Mouse (Mus musculus): ENCODE measurements around the gene Thap4.
"Not testable (repeated sequence)": the region's sequence is repeated elsewhere in the genome, so short reads cannot be mapped to it uniquely, and the experiment has no call there.

The Thap4 gene

DNA sequence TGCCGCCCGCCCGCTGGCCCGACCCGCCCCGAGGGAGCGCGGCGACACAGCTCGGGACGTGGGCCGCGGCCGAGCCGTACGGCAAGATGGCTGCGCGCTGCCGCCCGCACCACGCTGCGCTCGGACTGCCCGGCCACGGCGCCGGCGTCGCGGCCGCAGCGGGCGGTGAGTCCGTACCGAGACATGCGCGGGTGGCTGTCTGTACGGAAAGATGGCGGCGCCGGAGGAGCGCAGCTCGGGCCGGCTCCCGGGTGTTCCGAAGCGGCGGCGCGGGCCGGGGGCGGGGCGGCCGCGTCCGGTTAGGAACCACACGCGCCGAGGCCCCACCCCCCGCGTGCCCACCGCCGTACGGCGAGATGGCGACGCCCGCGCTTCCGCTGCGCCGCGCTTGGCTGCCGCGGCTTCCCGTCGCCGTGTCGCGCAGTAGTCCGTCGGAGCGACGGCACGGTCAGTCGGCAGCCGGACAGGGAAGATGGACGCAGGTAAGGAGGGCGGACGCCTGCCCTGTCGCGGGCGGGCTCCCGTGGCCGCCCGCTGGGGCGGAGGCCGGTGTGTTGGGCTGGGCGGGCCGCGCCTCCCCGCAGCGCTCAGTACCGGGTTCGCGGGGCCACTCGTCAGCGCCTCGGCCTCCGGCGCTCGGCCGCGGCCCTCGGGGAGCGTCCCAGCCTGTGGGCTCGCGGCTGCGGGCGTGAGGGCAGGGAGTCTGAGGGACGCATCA lies at the start of gene Thap4:
Gene Thap4, minus strand, starts transcription at position 292 of the 718 bp plus-strand sequence.
- peak; percentile 93 for DNase-seq

DNA sequence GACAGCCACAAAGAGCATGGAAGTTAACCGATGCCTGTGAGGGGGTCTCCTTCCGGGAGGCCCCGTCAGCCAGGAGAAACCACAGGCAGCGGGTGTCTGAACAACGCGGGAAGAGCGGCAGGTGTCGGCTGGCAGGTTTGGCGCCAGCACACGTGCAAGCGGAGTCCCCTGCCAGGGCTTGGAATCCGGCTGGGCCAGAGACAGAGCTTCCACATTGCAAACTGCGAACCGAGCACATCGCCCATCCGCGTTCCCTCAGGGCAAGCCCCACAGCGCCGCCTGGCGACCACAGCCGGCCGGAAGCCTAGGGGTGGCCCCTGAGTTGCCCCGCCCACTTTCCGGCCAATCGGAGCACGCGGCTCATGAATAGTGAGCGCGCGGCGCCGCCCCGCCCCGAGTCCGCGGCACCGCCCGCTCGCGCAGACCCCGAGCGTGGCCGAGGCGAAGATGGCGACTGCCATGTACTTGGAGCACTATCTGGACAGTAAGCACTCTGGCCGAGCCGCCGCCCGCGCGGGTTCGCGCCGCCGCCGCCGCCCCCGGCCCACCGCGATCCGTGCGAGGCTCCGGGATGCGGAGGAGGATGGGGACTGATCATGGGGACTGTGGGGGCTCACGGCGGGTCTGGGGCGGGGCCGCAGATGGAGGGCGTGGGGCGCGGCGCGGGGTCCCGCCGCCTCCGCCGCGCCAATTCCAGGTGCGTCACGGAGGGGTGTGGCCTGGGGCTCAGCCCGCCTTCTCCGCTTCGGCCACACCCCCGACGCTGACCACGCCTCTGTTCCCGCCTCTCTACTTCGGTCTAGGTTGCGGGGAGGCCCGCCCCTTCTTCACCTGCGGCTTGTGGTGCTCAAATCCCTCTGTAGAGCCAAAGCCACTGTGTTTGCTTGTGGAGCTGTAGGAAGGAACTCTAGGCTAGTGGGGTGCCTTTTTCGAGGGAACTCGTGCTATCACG lies 49.2 kb upstream of the Thap4 start, which contains the start of gene Ing5:
Gene Ing5, plus strand, starts transcription at position 410 of the 952 bp plus-strand sequence.
- DNase-seq, result peak; percentile 100

DNA sequence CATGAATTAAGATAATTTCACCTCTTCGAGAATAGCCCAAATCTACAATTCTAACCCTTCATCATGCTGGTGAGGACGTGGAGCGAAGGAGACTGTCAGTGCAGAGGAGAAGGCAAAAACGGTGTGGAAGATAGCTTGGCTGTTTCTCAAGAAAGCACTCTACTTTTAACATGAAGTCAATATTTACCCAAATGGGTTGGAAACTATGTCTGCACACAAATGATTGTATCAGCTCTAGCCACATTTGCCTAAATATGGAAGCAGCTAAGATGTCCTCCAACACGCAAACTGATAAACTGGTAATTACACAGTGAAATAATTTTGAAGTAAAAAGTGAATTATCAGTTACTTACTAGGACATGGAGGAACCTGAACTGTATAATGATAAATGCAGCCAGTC lies 48.1 kb upstream of the Thap4 start:
- DNase-seq, result no peak

DNA sequence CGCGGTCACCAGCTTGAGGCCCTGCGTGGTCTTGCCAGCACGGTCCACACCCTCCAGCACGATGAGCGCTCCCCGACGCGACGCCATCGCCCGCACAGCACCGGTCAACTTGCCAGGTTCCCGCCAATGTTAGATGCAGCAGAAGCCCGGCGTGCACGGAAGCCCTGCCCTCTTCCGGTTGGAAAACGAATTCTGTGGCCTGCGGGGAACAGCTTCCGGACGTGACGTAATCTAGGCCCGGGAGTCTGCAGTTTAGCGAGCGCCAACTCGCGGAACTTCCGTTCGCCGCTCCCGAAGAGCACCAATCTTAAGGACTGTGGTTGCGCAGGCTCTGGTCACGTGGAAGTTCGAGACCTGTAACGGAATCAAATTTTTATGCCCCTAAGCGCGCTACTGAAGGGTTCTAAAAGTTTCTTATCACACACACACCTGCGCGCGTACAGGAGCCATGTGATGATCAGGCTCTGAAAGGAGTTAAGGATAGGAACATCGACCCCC lies 47.1 kb upstream of the Thap4 start, which contains the start of gene Dtymk:
Gene Dtymk, minus strand, starts transcription at position 194 of the 498 bp plus-strand sequence.
- DNase-seq, result peak; percentile 91

DNA sequence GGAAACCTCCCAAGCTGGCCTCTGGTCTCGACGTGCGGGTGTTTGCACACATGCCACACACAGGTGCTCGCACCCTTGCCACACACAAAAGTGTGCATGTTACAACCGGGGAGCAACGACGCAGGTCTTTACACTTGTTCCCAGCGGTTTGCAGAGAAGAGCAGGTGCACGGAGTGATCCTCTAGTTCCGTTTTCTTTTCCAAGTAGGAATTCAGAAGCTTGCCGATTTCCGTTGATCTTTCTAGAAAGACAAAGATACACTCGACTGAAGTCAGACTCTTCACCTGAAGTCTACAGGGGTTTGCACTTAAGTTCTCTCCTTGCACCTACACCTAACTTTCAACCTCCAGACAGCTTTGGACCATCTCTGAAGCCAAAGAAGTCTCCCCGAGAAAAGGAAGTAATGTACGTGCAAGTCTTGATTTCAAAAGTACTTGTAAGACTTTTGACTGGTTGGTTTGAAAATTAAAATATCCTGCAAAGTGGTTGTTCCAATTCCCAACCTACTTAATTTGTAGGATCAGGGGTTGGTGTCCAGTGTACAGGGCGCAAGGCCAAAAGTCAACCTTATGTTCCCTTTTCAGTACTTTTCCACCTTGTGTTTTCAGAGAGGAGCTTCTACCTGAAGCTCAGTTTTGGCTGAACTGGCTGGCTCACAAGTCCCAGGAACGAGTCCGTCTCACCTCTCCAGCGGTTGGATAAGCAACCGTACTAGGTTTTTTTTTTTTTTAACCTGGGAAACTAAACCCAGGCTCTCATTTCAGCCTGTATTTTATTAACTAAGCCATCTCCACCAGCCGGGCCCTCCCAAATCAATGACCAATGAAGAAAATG lies 46.2 kb upstream of the Thap4 start:
- DNase-seq, result no peak

DNA sequence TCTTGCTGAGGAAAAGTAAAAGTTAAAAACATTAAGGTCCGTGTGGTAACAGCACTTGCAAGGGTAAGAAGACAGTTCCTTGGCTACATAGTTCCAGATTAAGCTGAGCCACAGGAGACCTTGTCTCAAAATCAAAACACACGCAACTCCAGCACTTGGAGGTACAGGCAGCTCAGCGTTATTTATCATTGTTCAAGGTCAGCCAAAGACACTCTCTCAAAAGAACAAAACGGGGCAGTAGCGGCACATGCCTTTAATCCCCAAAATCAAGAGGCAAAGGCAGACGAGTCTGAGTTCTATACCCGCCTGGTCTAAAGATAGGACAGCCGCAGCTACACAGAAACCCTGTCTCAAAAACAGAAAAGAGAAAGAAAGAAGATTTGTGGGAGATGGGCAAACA lies 41.2 kb upstream of the Thap4 start:
- no peak for DNase-seq

DNA sequence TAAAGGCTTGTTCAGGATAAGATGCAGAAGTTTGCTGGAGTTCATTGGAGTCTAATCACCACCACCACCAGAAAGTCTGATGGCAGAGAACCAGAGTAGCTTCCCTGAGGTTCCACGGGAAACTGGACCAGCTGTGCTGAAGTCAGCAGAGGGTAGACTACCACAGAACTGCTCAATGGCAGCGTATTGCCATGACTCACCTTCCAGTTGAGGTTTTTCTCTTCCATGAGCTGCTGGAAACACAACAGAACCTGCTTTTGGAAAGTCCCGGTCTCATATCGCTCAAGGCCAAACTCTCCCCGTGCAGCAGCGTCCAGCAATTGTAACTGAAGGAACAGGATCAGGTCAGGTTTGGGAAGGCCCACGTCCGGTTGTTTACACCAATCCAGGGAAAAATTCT lies 39.9 kb upstream of the Thap4 start:
- DNase-seq, result no peak

DNA sequence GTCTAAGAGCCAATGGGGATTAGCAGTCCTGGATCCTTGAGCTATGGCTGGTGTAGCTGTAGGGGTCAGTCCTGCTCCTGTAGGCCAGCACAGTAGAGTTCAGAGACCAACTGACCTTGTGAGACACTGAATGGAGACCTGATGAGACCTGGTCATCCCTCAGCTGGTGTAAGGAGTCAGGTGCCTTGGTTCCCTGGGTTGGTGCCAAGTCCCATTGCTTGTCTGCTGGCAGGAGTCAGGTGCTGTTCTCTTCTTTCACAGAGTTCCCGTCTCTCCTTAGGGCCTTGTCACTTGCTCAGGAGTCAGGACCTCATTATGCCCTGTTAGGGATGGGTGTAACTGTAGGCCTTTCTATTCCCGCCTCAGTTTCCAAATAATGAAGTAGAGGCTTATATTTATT lies 32.2 kb upstream of the Thap4 start:
- no peak for DNase-seq

DNA sequence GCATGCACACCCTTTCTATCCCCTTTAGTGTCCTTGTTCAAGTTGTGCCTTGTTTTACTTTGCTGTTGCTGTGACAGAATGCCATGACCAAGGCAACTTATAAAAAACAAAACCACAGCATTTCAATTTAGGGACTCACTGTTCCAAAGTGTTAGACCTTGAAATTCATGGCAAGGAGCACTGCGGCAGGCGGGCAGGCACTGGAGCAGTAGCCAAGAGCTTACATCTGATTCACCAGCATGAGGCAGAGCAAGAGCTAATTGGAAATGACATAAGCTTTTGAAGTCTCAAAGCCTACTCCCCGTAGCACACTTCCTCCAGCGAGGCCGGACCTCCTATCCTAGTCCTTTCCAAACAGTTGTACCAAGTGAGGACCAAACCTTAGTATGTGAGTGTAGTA lies 22.0 kb upstream of the Thap4 start:
- DNase-seq, result no peak

DNA sequence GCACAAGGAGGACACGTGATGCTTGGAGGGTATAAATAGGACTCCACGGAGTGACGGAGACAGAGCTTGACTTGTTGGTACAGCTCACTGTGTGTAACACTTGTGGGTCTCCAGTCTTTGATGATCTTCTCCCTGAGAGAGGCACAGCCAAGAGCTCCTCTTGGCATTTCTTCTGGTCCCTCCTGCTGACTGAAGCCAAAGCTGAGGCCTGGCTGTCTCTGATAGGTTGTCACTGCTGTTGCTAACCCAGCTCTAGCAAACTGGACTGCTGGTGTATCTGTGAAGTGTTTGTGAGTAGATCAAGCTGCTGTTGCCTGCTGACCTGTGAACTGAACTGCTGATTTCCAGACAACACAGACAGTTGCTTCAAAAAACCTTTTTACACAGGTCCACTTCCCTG lies 15.2 kb upstream of the Thap4 start:
- no peak for DNase-seq

DNA sequence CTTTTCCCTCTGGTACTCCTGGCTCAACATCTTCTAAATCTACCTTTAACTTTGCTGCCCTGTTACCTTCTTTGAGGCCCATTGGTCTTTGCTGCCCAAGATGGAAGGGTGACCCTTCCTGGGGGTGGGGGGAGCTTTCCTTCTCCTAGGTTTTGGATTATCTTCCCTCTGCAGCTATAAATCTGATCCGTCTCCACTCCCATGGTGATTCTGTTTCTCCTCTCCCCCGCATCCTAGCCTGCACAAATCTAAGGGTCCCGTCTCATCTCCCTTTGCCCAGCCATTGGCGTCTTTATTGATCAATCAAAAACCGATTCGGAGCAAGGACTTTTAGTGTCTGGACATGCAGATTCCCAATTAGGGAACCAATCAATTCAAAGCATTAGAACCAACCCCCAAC lies 12.9 kb upstream of the Thap4 start:
- no peak for DNase-seq

DNA sequence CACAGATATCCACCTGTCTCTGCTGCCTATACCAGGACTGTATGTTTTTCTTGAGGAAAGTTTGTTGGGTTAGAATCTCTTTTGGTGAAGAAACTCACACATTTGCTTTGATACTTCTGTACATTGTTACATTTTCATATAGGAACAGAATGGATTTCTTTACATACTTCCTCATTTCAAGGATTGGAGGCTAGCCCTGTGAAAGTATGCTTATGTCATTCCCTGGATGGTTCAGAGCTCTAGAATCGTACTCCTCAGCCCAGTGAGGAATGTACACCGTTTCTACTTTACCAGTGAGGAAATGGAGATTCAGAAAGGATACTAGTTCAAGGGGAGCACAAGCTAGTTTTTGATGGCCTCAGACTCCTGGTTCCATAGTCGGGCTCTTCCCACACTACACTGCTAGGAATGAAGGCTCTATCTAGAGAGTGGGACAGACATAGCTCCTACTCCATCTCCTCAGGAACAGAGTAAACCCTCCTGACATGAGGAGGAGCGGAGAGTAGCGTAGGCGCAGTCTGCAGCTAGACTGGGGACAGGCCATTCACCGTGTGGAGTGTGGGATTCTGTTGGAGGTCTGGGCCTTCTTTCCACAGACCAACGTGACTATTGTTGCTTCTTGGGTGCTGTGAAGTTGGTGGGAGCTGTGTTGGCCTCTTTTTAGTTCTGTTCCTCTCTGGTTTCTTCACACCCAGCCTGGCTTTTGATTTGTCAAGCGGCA lies 10.4 kb upstream of the Thap4 start:
- no peak for DNase-seq

DNA sequence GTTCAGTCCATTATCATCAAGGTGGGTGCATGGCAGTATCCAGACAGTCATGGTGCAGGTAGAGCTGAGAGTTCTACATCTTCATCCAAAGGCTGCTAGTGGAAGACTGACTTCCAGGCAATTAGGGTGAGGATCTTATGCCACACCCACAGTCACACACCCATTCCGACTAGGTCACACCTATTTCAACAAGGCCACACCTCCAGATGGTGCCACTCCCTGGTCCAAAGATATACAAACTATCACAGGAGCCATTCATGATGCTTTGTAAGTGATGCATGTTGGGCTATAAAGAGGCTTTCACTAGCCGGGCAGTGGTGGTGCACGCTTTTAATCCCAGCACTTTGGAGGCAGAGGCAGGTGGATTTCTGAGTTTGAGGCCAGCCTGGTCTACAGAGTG lies 8.9 kb upstream of the Thap4 start:
- DNase-seq, result not testable (repeated sequence)

DNA sequence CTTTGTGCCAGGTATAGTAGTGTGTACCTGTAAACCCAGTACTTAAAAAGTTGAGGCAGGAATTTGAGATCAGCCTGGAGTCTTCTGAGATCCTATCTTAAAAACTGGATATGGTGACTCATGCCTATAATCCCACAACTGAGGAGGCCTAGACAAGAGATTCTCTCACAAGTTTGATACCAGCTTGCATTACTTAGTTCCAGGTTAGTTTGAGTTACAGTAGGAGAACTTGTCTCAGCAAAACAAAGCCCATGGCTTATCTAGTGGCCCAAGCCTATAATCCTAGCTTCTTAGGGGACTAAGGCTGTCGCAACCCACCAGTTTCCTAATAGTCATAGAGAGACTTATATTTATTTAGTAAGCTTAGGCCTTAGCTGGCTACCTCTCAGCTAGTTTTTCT lies 5.4 kb upstream of the Thap4 start:
- DNase-seq, result no peak

DNA sequence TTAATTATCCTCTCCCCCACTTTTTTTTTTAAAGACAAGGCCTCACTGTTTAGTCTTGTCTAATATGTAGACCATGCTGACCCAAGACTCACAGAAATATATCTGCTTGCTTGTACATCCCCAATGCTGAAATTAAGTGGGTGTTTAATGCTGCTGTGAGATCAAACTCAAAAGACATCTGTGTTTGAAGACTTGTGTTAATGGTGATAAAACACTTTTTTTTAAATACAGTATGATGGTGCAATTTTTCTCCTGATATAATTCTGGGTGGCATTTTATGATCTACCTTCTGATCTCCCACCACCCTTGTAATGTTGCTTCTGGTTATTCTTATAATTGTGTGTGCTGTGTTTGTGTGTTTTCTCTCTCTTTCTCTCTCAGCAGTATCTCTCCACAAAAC lies 1.5 kb upstream of the Thap4 start:
- DNase-seq, result no peak

DNA sequence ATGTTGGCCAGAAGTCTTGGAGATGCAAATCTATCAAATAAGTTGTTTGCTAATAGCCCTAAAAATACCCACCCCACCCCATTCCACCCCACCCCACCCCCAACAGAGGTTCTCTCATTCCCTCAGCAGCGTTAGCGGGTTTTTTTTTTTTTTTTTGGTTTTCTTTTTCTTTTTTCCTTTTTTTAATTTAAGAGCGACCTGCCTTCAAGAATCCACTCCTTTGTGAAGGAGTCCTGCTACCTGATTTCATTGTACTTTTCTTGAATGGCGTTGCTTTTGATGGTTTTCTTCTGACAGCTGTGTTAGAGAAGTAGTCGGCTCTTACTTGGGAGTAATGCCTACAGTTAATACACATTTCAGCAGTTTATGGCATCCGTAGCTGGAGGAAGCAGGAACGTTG lies 954 bp upstream of the Thap4 start:
- no peak for DNase-seq

DNA sequence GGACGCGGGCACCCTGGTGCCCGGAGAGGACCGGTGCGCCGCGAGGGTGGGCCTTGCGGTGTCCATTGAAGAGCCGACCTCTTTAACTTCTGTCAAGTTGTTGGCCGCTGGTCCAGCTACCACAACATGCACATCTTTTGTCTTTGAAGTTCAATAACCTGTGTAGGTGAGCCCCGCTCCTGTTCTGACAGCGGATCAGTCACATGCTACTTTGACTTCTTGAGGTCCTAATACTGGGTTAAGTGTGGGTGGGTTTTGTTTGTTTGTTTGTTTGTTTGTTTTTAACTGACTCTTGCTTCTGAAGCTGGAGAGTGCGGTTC lies 587 bp upstream of the Thap4 start:
- no peak for DNase-seq

DNA sequence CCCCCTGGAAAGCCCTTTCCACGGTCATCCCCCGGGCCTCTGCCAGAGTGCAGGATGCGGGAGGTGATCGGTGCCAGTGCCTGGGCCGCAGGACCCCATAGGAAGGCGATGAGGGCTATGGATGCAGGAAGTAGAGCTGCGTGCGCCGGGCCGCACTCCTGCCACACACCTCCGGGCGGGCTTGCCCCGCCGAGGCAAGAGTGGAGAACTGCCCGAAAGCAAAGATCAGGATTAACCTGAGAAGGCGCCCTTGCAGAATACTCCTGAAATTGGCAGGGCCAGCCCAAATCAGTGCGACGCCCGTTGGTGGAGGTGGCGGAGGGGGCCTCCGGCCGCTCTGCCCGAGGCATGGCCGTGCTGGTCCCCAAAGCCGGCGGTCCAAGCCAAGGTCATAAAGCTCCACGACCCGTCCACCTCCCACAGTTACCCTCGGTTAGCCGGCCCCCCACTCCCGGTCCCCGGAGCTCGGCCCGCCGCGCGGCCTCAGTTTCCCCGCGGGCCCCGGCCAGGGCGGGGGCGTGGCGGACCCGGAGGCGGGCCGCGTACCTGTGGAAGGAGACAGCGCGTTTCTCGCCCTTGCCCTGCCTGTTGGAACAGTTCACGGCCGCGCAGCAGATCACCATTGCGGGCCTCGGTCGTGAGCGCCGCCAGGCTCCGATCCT lies 622 bp downstream of the Thap4 start:
- DNase-seq, result no peak

DNA sequence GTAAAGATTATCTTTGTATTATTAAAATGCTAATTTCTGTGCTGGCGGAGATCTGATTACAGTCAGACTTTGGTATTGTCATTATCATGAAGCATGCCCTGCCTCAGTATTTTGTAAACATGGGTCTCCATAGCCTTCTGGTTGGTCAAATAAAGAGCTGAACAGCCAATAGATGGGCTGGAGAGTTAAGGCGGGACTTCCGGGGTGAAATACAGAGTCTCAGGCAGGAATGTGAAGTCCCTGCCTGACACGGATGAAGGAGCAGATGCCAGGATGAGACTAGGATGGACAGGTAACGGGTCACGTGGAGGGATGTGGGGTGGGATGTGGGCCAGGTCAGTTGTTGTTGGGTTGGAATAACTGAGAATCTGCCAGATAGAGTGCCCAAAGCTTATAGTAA lies 3.4 kb downstream of the Thap4 start, which contains the start of gene Atg4b:
Gene Atg4b, plus strand, starts transcription at position 211 of the 400 bp plus-strand sequence.
- DNase-seq, result no peak

DNA sequence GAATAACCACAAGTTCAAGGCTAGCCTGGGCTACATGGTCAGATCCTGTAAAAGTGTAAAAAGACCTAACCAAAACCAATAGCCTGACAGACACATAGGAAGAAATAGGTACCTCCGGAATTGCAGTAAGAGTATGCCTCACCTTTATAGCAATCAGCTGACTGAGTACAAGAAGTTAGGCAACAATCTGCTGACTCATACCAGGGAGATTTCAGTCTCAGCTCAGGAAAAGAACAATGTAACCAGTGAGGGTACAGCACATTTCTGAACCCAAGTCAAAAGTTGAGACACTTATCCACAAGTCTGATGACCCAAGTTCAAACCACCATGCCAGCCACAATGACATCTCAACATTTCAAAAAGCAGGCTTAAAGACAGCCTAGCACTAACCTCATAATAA lies 6.1 kb downstream of the Thap4 start:
- DNase-seq, result no peak

DNA sequence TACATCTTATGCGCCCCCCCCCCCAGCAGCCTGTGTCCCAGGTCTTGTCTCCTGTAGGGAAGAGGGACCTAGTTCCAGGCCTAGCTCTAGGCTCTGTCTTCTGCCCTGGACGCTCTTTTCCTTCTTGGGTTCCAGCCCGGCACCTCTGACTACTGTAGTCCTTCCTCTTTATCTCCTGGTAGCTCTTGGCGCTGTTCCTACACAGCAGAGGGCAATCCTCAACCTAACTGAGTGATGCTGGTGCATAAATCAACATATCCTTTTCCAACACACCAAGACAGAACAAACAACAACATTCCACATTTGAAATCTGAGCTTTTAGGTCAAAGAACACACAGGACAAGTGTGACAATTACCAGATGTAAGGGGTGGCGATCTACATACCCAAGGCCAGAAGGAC lies 8.5 kb downstream of the Thap4 start:
- DNase-seq, result no peak

DNA sequence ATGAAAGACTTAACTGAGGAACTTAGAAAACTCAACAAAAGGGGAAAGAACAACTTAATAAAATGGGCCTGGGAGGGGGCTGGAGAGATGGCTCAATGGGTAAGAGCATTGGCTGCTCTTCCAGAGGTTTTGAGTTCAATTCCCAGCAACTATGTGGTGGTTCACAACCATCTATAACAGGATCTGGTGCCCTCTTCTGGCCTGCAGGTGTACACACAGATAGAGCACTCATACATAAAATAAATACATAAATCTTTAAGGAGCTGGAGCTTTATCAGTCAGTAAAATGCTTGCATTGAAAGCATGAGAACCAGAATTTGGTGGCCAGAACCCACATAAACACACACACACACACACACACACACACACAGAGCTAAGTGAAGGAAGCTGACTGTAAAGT lies 11.8 kb downstream of the Thap4 start:
- DNase-seq, result no peak
